In the genomic region with DNA sequence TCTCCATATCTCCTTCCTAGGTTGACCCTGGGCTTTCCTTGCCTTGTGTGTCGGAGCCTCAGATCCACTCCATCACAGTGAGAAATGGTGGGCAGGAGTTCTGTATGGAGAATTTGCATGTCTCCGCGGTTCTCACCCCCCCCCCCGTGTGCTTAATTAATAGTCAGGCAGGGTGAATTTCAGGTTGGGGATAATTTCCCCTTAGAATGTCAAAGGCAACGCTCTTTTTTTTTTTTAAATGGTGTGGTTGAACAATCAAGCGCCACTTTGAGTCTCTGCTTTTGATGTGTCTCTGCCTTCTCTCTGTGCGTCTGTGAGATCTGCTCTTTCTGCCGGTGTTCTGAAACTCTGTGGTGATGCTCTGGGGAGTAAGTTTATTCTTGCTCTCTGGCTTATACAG, we compare ENCODE assay signal across 11 mouse cellular contexts.
"Had no signal": no experiment of that assay in that cellular context is flagged by ENCODE, and none has a peak within 500 bp of the region (broad histone marks: within the 10 kb centered on the region; RNA-seq: fewer than 3 reads in every experiment).

No protein-coding gene starts in this region.

- ATAC-seq: liver, postnatal 0 days; lung, postnatal 0 days; midbrain, embryonic 16.5 days had no signal

- DNase-seq: liver, postnatal 0 days; lung, adult 2 months; lung, postnatal 14 days; lung, postnatal 4 days; midbrain, embryonic 14.5 days; right cerebral cortex, postnatal 14 days; thymus, adult 2 months; thymus, postnatal 25 days; thymus, postnatal 4 days had no signal
